Mouse (Mus musculus): ENCODE data around the gene Tor1aip2. TPM values are rescaled to one million over a fixed set of nuclear protein-coding genes. Genes with fewer than 3 reads are reported as not detected.
"Not testable (repeated sequence)": the region's sequence is repeated elsewhere in the genome, so short reads cannot be mapped to it uniquely, and the experiment has no call there.

Tor1aip2 gene
- polyA plus RNA-seq, 1 experiment from 2014 or later, result 43.7 TPM

GRCm38 (mm10) chr1:156035930-156036737 is 931 bp downstream of the Tor1aip2 start, which contains the start of gene Tor1aip1:
Gene Tor1aip1 (minus strand): TSS chr1:156036480.
- Histone ChIP-seq H3K9me3 (ENCODE audit: low read length) (no peaks in the 10 kb centered on the region), H3K27me3 (ENCODE audit: insufficient read depth, low read length) (no peaks in the 10 kb centered on the region), H3K36me3 (replicated peaks; ENCODE audit: insufficient read depth, low read length) (peaks cover 29% of the 10 kb centered on the region), H3K4me2 (ENCODE audit: low read depth, low read length) (peak within 1 kb of the TSS; percentile 83), H3K4me3 (ENCODE audit: low read depth, low read length) (peak within 1 kb of the TSS; percentile 76), H3K4me1 (ENCODE audit: insufficient read depth) (peaks cover 13% of the 10 kb centered on the region), H3K9ac (replicated peaks) (peak within 1 kb of the TSS; percentile 95), H3K27ac (ENCODE audit: low read depth) (peak within 1 kb of the TSS; percentile 100)
- TF ChIP-seq CTCF (IDR thresholded peaks at IDR 0.05; ENCODE audit: low read depth), result peak; percentile 85
- TF ChIP-seq EP300 (IDR thresholded peaks at IDR 0.05; ENCODE audit: low read depth), result 0 out of 2 replicates have a peak, but pooled peaks have one; percentile 69
- DNase-seq (peak; percentile 96), ATAC-seq (peak; percentile 85)
- WGBS (ENCODE audit: insufficient replicate concordance), result under 1% methylated on average over 59 of the region's 59 CpGs

- H3K4me1 ChIP-seq (ENCODE audit: insufficient read depth), result peaks cover 17% of the 10 kb centered on the region
- 2% methylated on average over 5 of the region's 5 CpGs for WGBS (ENCODE audit: insufficient replicate concordance)
Measured at GRCm38 (mm10) chr1:156037144-156037583, 2.0 kb downstream of the Tor1aip2 start.

DNA sequence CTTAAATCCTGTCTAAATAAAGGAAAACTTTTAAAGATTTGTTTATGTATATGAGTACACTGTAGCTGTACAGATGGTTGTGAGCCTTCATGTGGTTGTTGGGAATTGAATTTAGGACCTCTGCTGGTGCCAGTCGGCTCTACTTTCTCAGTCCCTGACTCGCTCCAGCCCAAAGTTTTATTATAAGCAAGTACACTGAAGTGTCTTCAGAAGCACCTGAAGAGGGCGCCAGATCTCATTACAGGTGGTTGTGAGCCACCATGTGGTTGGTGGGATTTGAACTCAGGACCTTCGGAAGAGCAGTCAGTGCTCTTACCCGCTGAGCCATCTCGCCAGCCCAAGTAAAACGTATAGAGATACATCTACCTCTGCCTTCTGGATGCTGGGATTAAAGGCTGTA is 4.8 kb downstream of the Tor1aip2 start:
- peak; percentile 53 for TF ChIP-seq CTCF (IDR thresholded peaks at IDR 0.05; ENCODE audit: low read depth)
- WGBS (ENCODE audit: insufficient replicate concordance), result 67% methylated on average over 7 of the region's 7 CpGs
- ATAC-seq; H3K9ac ChIP-seq (replicated peaks); H3K4me3 ChIP-seq (ENCODE audit: low read depth, low read length); H3K9me3 ChIP-seq (ENCODE audit: low read length); H3K27me3 ChIP-seq (ENCODE audit: insufficient read depth, low read length): not testable (repeated sequence)
- DNase-seq, result peak; percentile 38
- peaks cover 25% of the 10 kb centered on the region for H3K4me1 ChIP-seq (ENCODE audit: insufficient read depth)
- peak overlapping the region; percentile 68; the same call in 1 of the 2 replicates for H3K4me2 ChIP-seq (ENCODE audit: low read depth, low read length)
- peaks cover 19% of the 10 kb centered on the region for H3K36me3 ChIP-seq (replicated peaks; ENCODE audit: insufficient read depth, low read length)
- peak overlapping the region; percentile 81 for H3K27ac ChIP-seq (ENCODE audit: low read depth)

More at GRCm38 (mm10) chr1:156037144-156037583, 2.0 kb downstream of the Tor1aip2 start:
- Histone ChIP-seq H3K27ac (ENCODE audit: low read depth) (peak overlapping the region; percentile 100), H3K4me2 (ENCODE audit: low read depth, low read length) (peak overlapping the region; percentile 83), H3K4me3 (ENCODE audit: low read depth, low read length) (peak overlapping the region; percentile 76), H3K36me3 (replicated peaks; ENCODE audit: insufficient read depth, low read length) (peaks cover 20% of the 10 kb centered on the region), H3K9me3 (ENCODE audit: low read length) (no peaks in the 10 kb centered on the region), H3K9ac (replicated peaks) (peak overlapping the region; percentile 68), H3K27me3 (ENCODE audit: insufficient read depth, low read length) (no peaks in the 10 kb centered on the region)
- TF ChIP-seq CTCF (IDR thresholded peaks at IDR 0.05; ENCODE audit: low read depth) (no peak), EP300 (IDR thresholded peaks at IDR 0.05; ENCODE audit: low read depth) (peak; percentile 20; the same call in 1 of the 2 replicates)
- DNase-seq (peak; percentile 69), ATAC-seq (0 out of 2 replicates have a peak, but pooled peaks have one; percentile 1)

DNA sequence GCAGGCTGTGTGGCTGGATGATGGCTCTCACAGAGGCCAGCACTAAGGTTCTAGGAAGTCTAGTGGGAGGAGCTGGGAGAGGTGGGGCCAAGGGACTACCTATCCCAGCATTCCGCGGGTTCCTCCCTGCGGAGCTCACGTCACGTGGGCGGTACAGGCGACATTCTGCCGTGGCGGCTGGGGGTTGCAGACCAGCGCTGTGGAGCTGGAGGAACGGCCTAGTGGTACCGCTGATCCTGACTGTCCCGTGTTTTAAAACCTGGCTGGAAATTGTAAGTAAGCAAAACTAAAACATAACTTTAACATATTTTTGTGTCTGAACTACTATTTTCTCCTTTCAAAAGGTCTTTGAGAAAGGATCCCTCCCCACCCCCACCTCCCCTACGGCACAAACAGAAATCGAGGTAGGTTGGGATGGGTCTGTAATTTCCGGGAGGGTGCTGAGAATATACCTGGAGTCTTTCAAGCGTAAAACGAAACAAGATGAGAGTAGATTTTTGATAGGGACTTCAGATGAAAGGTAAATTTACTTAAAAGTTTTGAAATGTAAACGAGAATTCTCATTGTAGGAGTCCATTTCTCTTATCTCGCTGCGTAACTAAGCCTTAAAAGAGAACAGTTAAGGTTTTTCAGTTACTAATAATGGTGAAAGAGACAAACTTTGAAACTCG is 5.7 kb downstream of the Tor1aip2 start:
- Histone ChIP-seq H3K4me2 (ENCODE audit: low read depth, low read length) (peak overlapping the region; percentile 68), H3K9me3 (ENCODE audit: low read length) (no peaks in the 10 kb centered on the region), H3K36me3 (replicated peaks; ENCODE audit: insufficient read depth, low read length) (peaks cover 27% of the 10 kb centered on the region), H3K4me3 (ENCODE audit: low read depth, low read length) (peak overlapping the region; percentile 79), H3K4me1 (ENCODE audit: insufficient read depth) (peaks cover 25% of the 10 kb centered on the region), H3K9ac (replicated peaks) (peak overlapping the region; percentile 75), H3K27me3 (ENCODE audit: insufficient read depth, low read length) (no peaks in the 10 kb centered on the region), H3K27ac (ENCODE audit: low read depth) (peak overlapping the region; percentile 81)
- 1% methylated on average over 22 of the region's 22 CpGs for WGBS (ENCODE audit: insufficient replicate concordance)
- ATAC-seq (peak; percentile 61), DNase-seq (peak; percentile 95)
- TF ChIP-seq EP300 (IDR thresholded peaks at IDR 0.05; ENCODE audit: low read depth) (no peak), CTCF (IDR thresholded peaks at IDR 0.05; ENCODE audit: low read depth) (no peak)

DNA sequence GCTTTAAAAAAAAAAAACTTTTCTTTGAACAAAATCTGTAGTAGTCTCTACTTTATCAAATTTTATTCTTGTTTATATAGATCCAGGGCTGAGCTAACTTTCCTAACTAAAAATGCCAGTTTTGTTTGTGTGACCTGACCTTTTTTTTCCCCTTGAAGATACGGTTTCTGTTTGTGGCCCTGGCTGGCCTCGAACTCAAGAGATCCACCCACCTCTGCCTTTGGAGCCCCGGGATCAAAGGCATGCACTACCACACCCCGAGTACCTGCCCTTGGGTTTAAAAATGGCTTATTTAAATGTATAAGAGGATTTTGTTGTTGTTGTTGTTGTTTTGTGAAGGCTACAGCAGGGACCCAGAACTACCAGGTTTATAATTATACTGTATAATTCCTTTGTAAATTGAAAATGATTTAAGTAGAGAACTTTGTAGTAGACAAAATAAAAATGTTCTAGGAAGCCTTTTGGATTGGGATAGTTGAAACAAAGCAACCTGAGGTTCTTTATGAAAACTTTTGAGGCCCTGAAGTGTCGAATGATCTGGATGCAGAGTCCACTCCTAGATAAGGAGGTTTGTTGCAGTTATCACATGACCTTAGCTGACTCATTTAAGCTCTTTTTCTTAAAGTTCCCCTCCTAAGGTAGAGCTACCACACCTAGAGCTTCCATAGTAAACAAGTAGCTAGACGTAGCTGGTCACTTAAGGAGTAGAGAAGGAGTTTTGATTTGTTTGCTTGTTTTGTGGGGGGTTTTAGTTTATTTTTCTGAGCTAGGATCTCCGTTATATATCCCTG is 6.4 kb downstream of the Tor1aip2 start:
- H3K4me2 ChIP-seq (ENCODE audit: low read depth, low read length), result peak overlapping the region; percentile 68
- WGBS (ENCODE audit: insufficient replicate concordance), result 17% methylated on average over 7 of the region's 7 CpGs
- no peaks in the 10 kb centered on the region for H3K27me3 ChIP-seq (ENCODE audit: insufficient read depth, low read length)
- TF ChIP-seq CTCF (IDR thresholded peaks at IDR 0.05; ENCODE audit: low read depth) (no peak), EP300 (IDR thresholded peaks at IDR 0.05; ENCODE audit: low read depth) (no peak)
- no peaks in the 10 kb centered on the region for H3K9me3 ChIP-seq (ENCODE audit: low read length)
- no peak for ATAC-seq
- H3K27ac ChIP-seq (ENCODE audit: low read depth), result peak overlapping the region; percentile 72
- peak overlapping the region; percentile 67 for H3K9ac ChIP-seq (replicated peaks)
- peak; percentile 33 for DNase-seq
- H3K4me3 ChIP-seq (ENCODE audit: low read depth, low read length), result peak overlapping the region; percentile 79
- peaks cover 27% of the 10 kb centered on the region for H3K36me3 ChIP-seq (replicated peaks; ENCODE audit: insufficient read depth, low read length)
- H3K4me1 ChIP-seq (ENCODE audit: insufficient read depth), result peaks cover 25% of the 10 kb centered on the region

Measured in liver, postnatal 0 days (tissue).